Mouse (Mus musculus): Measurements from ENCODE around the gene Ncs1. TPM values are rescaled to one million over a fixed set of nuclear protein-coding genes. Genes with fewer than 3 reads are reported as not detected.

Ncs1 gene
- total RNA-seq, 2 experiments from 2014 or later = 4.7 to 4.8 TPM

GRCm38 (mm10) chr2:31245051-31245450 lies 572 bp upstream of the Ncs1 start:
- DNase-seq = peak; percentile 43

- no peak for DNase-seq
Measured at GRCm38 (mm10) chr2:31246251-31246971, 788 bp downstream of the Ncs1 start.

DNA sequence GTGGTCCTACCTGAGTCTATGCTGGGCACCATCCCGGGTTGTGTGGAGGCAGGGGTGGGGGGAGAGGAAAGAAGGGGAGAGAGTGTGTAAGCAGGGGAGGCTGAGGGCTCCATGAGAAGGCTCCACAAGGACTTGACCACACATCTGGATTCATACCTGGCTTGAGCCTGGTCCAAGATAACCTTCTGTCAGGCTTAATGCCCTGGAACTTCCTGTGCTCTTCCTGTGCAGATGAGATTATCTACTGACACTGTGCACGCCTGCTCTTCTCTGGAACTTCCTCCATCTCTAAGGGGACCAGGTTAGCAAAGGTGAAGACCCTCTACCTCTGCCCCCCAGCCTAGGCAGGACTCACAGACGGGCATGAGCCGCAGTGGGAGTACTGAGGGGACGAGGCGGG lies 3.2 kb downstream of the Ncs1 start:
- DNase-seq = no peak

- no peak for DNase-seq
Measured at GRCm38 (mm10) chr2:31252167-31252566, 6.5 kb downstream of the Ncs1 start.

- no peak for DNase-seq
Measured at GRCm38 (mm10) chr2:31253463-31253862, 7.8 kb downstream of the Ncs1 start.

GRCm38 (mm10) chr2:31254806-31255205 lies 9.2 kb downstream of the Ncs1 start:
- no peak for DNase-seq

DNA sequence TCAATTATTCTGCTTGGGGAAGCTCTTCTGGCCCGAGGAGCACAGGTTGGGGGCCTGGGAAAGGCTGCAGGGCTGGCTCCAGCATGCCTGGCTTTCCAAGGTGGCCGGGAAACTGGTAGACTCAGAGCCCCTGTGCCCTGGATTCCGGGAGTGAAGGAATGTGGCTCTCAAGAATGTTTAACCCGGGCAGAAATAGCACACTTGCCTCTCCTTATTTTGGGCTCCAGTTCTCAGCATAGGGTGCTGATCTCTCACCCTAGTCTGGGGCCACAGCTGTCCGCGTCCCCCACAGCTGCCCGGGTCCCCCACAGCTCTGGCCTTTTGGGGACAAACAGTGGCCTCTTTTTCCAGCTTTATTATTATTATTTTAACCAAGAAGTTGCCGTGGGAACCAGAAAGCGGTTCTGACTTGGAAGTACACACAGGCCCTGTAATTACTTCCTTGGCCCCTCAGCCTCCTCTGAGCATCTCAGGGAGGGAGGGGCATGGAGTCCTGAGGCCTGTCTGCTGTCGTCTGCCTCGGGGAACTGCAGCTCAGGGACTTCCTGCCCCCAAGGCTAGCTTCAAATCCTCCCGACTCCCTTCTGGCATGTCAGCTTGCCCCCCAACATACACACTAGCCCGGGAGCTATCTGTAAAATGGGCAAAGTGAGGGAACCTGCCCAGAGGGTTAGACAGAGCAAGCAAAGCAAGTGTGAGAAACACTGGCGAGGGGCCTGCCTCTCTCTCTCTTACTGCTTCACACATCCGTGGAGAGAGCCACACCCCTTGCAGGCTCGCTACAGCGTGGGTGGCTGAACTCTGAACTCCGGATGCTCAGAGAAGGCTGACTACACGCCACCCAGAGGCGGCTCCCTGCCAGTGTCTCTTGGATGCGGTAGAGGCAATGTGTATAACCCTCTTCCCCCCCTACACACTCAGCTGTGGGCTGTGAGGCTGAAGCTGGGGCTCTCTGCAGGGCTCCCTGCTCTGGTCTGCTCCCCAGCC lies 10.6 kb downstream of the Ncs1 start:
- DNase-seq = peak; percentile 60

GRCm38 (mm10) chr2:31257096-31257495 lies 11.5 kb downstream of the Ncs1 start:
- peak; percentile 9 for DNase-seq

DNA sequence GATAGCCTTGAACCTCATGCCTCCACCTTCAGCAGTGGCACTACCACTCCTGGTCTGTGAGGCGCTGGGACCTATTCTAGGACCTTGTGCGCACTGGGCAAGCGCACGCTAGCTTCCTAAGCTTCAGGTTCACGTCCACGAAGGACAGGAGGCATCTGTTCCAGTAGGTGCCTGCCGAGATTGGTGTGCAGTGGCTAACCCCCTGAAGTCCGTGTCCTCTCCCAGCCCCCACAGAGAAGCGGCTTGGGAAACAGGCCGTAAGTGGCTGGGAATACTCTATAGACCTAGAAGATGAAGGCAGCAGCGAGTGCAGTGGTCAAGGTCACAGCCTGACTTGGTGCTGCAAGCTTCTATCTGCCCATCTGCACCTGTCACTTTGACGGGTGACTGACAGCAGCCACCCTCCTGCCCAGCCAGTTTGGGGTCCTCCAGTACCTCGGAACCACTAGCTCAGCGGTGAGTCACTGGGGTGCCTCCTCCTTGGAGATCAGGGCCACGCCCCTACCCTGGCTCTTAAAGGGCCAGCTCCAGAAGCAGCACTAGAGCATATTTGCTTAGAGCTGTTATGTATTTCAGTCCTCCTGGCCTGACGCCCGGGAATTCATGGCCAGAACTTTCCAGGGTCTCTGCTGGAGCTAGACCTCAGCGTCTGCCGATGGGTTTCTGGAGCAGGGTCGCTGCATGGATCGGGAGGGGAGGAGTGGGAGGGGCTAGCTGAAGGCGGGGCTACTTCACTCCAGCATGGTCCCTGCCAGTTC lies 13.2 kb downstream of the Ncs1 start:
- DNase-seq = peak; percentile 78

DNA sequence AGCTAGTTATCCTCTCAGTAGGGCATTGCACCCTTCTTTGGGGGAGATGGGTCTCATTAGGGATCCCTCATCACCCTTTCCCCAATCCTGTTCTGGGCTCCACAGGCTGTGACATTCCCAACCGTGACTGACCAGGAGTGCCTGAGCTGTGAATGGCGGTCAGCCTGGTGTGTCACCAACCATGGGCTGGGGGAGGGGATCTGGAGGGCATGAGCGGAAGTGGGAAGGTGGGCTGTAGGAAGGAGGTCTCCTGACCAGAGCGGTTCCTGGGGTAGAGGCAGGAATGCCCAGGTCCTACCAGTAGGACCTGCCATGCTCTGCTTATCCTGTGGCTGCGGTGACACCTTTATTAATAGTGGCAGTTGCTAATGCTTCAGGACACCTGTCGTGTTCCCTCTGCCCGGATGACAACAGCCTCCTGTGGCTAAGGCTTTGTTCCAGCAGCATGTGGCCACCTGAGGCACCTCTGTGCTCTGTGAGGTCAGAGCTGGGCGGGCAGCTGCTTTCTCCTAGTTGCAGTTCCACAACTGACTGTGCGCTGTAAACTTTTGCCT lies 13.8 kb downstream of the Ncs1 start:
- DNase-seq = no peak

- DNase-seq = no peak
Measured at GRCm38 (mm10) chr2:31260549-31260948, 14.9 kb downstream of the Ncs1 start.

DNA sequence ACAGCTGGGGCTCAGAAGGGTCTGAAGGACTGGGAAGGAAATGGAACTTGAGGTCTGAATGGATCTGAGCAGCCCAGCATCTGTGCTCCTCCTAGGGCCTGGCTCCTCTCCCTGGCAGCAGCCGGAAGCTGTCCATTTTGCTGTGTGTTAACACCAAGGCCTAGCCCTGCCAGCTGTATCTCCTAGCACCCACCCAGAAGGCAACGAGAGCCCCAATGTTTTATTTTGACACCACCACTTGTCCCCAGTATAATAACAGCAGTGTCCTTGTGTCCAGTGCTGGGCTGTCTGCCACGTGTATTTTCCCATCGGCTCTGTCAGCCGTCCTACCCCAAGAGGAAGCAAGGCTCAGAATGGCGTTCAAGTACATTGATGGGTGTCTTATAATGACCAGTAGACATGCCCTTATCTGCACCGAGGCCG lies 17.4 kb downstream of the Ncs1 start:
- no peak for DNase-seq

DNA sequence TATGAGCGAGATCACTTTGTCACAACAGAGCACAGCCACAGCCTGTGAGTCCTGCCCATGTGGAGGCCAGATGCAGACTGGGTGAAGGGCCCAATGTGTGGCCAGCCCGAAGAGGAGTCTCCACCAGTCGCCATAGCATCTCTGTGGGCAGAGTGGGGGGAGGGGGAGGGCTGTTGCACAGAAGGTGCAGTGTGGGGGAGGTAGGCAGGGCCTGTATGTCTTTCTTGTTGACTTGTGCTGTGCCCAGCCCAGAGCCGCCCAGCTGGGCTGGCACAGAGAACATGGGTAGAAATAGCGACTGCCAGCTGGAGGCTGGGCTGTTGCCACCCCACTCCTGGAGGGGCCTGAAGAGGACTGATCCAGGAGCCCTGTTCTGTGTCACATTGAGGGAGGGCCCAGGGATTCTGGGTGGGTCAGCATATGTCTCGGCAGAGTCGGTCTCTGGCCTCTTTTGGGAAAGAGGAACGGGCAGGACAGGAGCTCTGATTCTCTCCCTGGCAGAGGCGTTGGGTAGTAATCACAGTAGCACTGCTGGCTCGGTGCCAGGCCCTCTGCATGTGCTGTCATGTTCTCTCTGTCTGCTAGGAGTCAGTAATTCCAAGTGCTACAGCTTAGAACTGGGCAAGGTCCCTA lies 18.2 kb downstream of the Ncs1 start:
- peak; percentile 70 for DNase-seq

- no peak for DNase-seq
Measured at GRCm38 (mm10) chr2:31267447-31267846, 21.8 kb downstream of the Ncs1 start.

DNA sequence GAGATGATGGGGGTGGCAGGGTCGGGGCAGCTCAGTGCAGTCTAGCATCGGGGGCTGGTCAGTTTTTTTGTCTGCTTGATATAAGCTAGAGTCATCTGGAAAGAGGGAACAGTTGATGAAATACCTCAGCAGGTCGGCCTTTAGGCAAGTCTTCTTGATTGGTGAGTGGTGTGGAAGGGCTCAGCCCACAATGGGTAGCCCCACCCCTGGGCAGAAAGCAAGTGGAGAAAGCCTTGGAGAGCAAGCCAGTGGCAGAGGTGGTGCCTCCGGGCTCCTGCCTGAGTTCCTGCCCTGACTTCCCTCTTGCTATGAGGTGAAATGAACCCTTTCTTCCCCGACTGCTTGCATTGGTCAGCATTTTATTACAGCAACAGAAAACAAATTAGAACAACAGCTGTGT lies 23.0 kb downstream of the Ncs1 start:
- no peak for DNase-seq

GRCm38 (mm10) chr2:31269188-31269587 lies 23.6 kb downstream of the Ncs1 start:
- DNase-seq = no peak

- DNase-seq = no peak
Measured at GRCm38 (mm10) chr2:31269847-31270246, 24.2 kb downstream of the Ncs1 start.

GRCm38 (mm10) chr2:31270470-31270869 lies 24.8 kb downstream of the Ncs1 start:
- no peak for DNase-seq

DNA sequence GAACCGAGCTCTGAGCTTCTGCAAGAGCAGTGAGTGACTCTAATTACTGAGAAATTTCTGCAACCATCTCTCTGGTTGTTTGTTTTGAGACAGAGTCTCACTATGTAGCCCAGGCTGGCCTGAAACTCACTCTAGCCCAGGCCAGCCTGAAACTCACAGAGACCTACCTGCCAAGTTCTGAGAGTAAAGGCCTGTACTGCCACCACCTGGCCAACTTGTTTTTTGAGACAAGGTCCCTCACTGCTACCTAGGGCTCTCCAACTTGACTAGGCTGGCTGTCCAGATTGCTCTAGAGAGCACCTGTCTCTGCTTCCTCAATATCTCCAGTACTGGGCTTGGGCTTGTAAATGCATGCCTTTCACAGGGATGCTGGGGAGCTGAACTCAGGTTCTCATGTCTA lies 25.4 kb downstream of the Ncs1 start:
- no peak for DNase-seq

- no peak for DNase-seq
Measured at GRCm38 (mm10) chr2:31274993-31275392, 29.4 kb downstream of the Ncs1 start.

GRCm38 (mm10) chr2:31277810-31278209 lies 32.2 kb downstream of the Ncs1 start:
- no peak for DNase-seq

DNA sequence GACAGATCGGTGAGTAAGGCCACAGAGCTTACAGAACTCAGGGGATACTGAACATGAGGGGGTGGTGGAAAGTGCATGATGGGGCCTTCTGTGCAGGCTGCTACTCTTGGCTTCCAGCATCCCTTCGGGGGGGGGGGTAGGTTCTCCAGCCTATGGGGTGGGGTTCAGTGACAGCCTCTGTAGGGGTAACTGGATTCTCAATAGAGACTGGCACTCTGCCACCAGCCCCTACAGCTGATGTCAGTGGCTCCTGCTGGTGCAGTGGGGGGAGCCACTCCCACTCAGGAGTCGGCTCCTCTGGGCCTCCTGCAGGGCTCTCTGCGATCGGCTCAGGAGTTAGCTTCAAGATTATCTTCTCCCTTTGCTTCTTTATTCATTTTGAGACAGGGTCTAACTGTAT lies 32.9 kb downstream of the Ncs1 start:
- DNase-seq = no peak

Measured in gastrocnemius, postnatal 25 days (tissue).